Mouse (Mus musculus) heart, embryonic 13.5 days (tissue): ENCODE data around the gene Tmem184b. TPM values are rescaled to one million over a fixed set of nuclear protein-coding genes. Genes with fewer than 3 reads are reported as not detected.

Source experiments
- ATAC-seq: fragments of 200-750 bp; cut with Nextera tagmentation; 2 replicates; pipeline ENCODE4 v1.8.0; 2017; ENCODE audit warnings: moderate TSS enrichment; ENCODE audit not compliant: insufficient number of reproducible peaks, low FRiP score, low TSS enrichment; ENCODE audit errors: extremely low read depth
- H3K27ac ChIP-seq: fragments of 300-500 bp; sonication (generic); replicated peaks from 2 replicates; pipeline ENCODE4 v1.5.1; 2015; ENCODE audit warnings: moderate library complexity, mild to moderate bottlenecking, inconsistent platforms
- H3K27me3 ChIP-seq: fragments of 300-500 bp; sonication (generic); replicated peaks from 2 replicates; pipeline ENCODE4 v1.6.1; 2015; ENCODE audit warnings: mild to moderate bottlenecking, inconsistent platforms
- H3K36me3 ChIP-seq: fragments of 300-500 bp; sonication (generic); 2 replicates; pipeline ENCODE4 v1.6.1; 2015; ENCODE audit warnings: mild to moderate bottlenecking, inconsistent platforms
- H3K4me1 ChIP-seq: fragments of 300-500 bp; sonication (generic); 2 replicates; pipeline ENCODE4 v1.6.1; 2015; ENCODE audit warnings: inconsistent platforms
- H3K4me2 ChIP-seq: fragments of 300-500 bp; sonication (generic); 2 replicates; pipeline ENCODE4 v1.6.1; 2015; ENCODE audit warnings: inconsistent platforms, mild to moderate bottlenecking, moderate library complexity
- H3K4me3 ChIP-seq: fragments of 300-500 bp; sonication (generic); 2 replicates; pipeline ENCODE4 v1.5.1; 2015; ENCODE audit warnings: moderate library complexity, mild to moderate bottlenecking, inconsistent platforms
- H3K9ac ChIP-seq: fragments of 300-500 bp; sonication (generic); 2 replicates; pipeline ENCODE4 v1.6.1; 2015; ENCODE audit warnings: inconsistent platforms, mild to moderate bottlenecking, moderate library complexity
- H3K9me3 ChIP-seq: fragments of 300-500 bp; sonication (generic); 2 replicates; pipeline ENCODE4 v1.6.1; 2016; ENCODE audit warnings: inconsistent platforms
- WGBS: fragments of 180-500 bp; shearing (Covaris S2); methylation state at CpG from one replicate; pipeline ENCODE4 v1.1.7; 2015; ENCODE audit warnings: mixed read lengths; 5-methylcytosine and 5-hydroxymethylcytosine counted together
- polyA plus RNA-seq: library from polyadenylated mRNA; unstranded; fragments of >200 nt; fragmentation: Nextera tagmentation; extraction: Ambion mirVana; gene quantifications from 2 replicates; pipeline ENCODE4 v1.2.1, GENCODE M21; 2015

Gene Tmem184b
- polyA plus RNA-seq, 1 experiment from 2014 or later, result 65.8 TPM

DNA sequence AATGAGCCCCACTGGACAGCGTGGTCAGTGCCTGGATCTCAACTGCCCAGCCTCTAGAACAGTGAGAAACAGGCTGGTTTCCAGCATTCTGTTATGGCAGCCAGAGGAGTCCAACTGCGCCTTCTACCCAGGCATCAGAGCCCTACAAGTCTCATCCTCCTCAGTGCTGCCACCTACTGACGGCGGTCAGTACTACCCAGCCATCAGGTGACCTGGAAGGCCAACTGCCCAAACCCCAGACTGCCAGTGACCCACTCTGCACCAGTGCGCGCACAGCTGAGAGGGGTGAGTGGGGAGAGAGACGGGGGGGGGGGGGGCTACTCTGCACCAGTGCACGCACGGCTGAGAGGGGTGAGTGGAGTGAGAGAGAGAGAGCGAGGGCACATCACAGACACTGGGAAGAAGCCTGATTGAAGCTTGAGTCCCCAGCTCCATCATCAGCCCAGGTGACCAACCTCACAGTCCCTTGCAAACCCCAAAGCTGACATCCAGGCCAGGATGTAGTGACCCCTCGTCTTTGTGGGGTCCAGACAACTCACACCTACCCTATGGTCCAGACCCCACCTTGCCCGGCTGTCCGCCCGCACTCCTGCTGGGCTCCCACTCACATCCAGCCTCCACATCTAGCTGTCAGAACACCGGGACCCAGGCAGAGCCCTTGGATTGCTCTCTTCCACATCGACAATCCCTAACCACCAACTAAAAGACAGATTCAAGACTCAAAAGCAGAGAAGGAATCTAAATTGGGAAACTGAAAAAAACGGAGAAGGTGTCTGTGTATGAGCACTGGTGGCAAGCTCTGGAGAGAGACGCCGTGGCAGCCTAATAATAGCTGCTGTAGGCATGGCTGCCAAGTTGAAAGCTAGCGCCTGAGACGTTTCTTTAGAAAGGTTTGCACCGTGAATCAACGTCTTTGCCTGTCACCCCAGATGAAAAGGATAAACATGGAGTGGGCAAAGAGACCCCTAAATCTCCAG lies 22.6 kb downstream of the Tmem184b start:
- H3K9ac ChIP-seq, result peak overlapping the region; percentile 73
- peaks cover 54% of the 10 kb centered on the region for H3K36me3 ChIP-seq
- H3K27ac ChIP-seq, result peak overlapping the region; percentile 96
- H3K4me1 ChIP-seq, result peaks cover 57% of the 10 kb centered on the region
- H3K9me3 ChIP-seq, result no peaks in the 10 kb centered on the region
- no peaks in the 10 kb centered on the region for H3K27me3 ChIP-seq
- H3K4me3 ChIP-seq, result peak overlapping the region; percentile 29
- 33% methylated on average over 22 of the region's 23 CpGs for WGBS
- peak overlapping the region; percentile 65 for H3K4me2 ChIP-seq
- ATAC-seq, result no peak; the same call in 1 of the 2 replicates

DNA sequence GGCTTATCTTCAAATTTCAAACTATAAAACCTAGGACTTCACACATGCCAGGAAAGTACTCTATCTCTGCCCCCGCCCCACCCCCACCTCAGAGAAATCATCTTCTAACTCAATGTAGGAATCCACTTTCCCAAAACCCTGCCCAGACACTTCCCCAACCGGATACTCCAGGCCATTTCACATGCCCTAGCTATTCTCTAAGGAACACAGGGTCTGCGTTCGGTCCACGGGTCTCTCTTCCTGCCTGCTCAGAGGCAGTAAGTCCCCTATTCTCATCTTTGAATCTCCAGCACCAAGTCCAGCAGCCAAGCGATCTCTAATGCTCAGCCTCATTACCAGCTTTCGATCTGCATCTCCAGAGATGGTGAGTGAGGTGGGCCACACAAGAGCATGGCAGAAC lies 23.7 kb downstream of the Tmem184b start:
- H3K9ac ChIP-seq, result no peak overlapping the region
- no peak overlapping the region for H3K4me2 ChIP-seq
- no peak for ATAC-seq
- H3K4me3 ChIP-seq, result no peak overlapping the region
- H3K36me3 ChIP-seq, result peaks cover 55% of the 10 kb centered on the region
- H3K9me3 ChIP-seq, result no peaks in the 10 kb centered on the region
- peaks cover 57% of the 10 kb centered on the region for H3K4me1 ChIP-seq
- H3K27ac ChIP-seq, result peak overlapping the region; percentile 96; the same call in 1 of the 2 replicates
- 82% methylated on average over 7 of the region's 7 CpGs for WGBS
- H3K27me3 ChIP-seq, result no peaks in the 10 kb centered on the region

DNA sequence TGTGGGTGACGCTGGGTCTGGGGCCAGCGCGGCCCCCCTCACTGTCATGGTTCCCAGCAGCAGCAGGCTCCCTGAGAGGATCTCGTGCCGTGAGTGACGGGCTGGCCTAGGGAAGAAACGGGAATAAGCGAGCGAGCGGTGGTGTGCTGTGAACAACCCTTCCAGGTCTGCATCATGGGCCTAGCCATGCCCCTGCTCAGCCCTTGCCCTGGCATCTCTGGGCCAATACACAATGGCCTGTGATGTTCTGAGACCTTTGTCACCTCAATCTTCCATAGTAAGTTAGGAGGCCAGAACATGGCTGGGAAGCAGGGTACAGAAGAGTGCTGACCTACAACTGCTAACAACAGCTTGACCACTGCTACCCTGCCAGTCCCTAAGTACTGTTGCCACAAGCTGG lies 24.8 kb downstream of the Tmem184b start:
- peaks cover 54% of the 10 kb centered on the region for H3K36me3 ChIP-seq
- H3K9ac ChIP-seq, result no peak overlapping the region
- peaks cover 57% of the 10 kb centered on the region for H3K4me1 ChIP-seq
- H3K4me2 ChIP-seq, result no peak overlapping the region
- H3K27ac ChIP-seq, result 0 out of 2 replicates have a peak overlapping the region, but pooled peaks have one; percentile 45
- WGBS, result 90% methylated on average over 10 of the region's 10 CpGs
- H3K9me3 ChIP-seq, result no peaks in the 10 kb centered on the region
- H3K27me3 ChIP-seq, result no peaks in the 10 kb centered on the region
- H3K4me3 ChIP-seq, result no peak overlapping the region
- ATAC-seq, result no peak

DNA sequence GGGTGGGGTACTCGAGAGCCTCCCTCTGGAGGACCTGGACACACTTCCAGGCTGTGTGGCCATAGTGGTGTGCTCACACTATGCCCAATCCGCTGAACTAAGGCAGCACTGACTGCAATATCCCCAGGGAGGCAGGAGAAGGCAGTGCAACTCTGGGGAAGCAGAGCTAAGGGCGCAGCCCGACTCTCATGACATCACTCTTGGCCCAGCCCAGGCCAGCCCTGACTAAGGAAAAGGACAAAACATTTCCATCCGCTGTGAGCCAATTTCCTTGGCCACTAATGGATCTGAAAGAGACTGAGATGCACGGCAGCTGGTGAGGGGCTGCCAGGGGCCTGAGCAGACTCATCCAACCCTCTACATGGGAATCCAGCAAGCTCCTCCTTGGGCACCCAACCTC lies 25.7 kb downstream of the Tmem184b start:
- peak overlapping the region; percentile 45; the same call in 1 of the 2 replicates for H3K27ac ChIP-seq

DNA sequence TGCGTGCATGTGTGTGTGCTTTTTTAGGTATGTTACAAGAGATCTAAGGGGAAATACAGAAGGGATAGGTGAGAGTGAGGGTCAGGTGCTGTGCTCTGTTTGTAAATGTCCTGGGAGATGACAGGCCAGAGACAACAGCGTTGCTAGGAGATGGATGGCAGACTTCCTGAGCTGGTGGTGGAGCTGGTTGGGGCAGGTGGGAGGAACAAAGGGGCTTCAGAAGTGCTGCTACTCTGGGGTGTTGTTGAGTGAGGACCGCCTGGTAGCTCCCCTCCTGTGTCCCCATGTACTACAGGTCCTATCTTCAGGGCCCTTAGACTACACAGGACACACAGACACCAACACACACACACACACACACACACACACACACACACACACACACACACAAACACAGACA lies 28.6 kb downstream of the Tmem184b start:
- H3K4me3 ChIP-seq, result no peak overlapping the region
- no peaks in the 10 kb centered on the region for H3K9me3 ChIP-seq
- no peak for ATAC-seq
- 60% methylated on average over 3 of the region's 3 CpGs for WGBS
- H3K4me1 ChIP-seq, result peaks cover 27% of the 10 kb centered on the region
- no peak overlapping the region for H3K4me2 ChIP-seq
- peaks cover 83% of the 10 kb centered on the region for H3K36me3 ChIP-seq
- H3K27ac ChIP-seq, result no peak overlapping the region
- H3K9ac ChIP-seq, result no peak overlapping the region
- H3K27me3 ChIP-seq, result no peaks in the 10 kb centered on the region

More for the DNA sequence above, 25.7 kb downstream of the Tmem184b start:
- Histone ChIP-seq H3K4me2 (no peak overlapping the region), H3K27me3 (no peaks in the 10 kb centered on the region), H3K4me3 (no peak overlapping the region), H3K9me3 (no peaks in the 10 kb centered on the region), H3K4me1 (peaks cover 49% of the 10 kb centered on the region), H3K9ac (peak overlapping the region; percentile 37; the same call in 1 of the 2 replicates), H3K36me3 (peaks cover 58% of the 10 kb centered on the region)
- 67% methylated on average over 6 of the region's 6 CpGs for WGBS
- no peak for ATAC-seq

DNA sequence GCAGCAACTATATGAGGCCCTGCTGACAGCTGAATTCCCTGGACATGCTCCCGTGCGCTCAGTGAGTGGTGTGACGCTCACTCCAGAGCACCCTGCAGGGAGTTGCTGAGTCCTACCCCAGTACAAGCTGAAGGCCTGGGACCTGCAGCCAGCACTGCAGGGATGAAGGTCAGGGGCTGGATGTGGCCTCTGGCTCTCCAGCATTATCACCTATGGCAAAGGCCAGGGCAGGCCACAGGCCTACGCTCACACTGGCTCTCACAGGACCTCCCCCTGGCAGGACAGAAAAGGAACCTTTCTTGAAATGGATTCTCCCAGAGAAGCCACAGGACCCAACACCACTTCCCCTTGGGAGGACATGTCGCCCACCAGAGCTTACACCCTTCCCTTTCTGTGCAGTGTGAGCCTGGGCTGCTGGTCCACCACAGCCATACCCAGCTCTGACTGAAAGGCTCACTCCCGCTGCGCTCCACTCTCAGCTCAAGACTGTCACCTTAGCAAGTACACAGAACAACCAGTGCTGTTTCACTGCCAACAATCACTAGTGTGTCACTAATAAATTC lies 33.0 kb downstream of the Tmem184b start:
- H3K9ac ChIP-seq, result peak overlapping the region; percentile 48
- peaks cover 27% of the 10 kb centered on the region for H3K4me1 ChIP-seq
- no peak overlapping the region for H3K4me3 ChIP-seq
- H3K27me3 ChIP-seq, result no peaks in the 10 kb centered on the region
- no peak for ATAC-seq
- H3K27ac ChIP-seq, result no peak overlapping the region
- H3K9me3 ChIP-seq, result no peaks in the 10 kb centered on the region
- WGBS, result 73% methylated on average over 7 of the region's 7 CpGs
- peaks cover 94% of the 10 kb centered on the region for H3K36me3 ChIP-seq
- no peak overlapping the region for H3K4me2 ChIP-seq

DNA sequence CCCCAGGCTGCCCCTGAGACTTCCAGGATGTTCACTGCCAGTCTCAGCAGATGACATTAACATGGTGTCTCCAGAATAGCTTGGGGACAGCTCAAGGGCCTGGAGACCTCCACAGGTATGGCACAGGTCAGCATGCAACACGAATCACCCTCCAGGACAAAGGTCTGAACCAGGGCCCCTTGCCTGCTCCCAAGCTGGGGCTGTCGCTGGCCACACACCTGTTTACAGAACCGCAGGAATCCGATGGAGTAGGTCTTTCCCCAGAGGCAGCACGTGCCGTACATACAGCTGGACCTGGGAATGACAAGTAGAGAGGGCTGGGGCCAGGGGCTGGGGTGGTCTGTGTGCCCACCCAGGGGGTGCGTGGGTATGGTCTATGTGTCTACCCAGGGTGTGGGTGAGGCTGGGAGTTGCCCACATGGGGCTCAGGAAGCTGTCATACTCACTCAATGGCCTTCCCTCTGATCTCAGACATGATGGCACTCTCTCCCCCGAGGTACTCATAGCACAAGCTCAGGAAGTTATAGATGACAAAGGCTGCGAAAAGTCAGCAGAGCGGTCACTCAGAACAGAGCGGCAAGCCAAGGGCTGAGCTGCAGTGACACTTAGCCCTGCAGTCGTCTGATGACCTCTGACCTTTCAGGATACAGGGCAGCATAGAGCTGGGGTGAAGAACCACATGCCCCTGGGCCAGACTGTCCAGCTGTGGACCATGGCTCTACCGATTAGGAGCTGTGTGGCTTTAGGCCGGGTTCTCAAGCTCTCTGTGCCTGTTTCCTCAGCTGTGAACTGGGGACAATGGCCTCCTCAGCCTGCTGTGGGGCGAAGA lies 33.7 kb downstream of the Tmem184b start:
- H3K27me3 ChIP-seq, result no peaks in the 10 kb centered on the region
- no peak overlapping the region for H3K4me2 ChIP-seq
- H3K4me3 ChIP-seq, result no peak overlapping the region
- peaks cover 27% of the 10 kb centered on the region for H3K4me1 ChIP-seq
- H3K9ac ChIP-seq, result peak overlapping the region; percentile 48; the same call in 1 of the 2 replicates
- WGBS, result 72% methylated on average over 15 of the region's 15 CpGs
- H3K36me3 ChIP-seq, result peaks cover 94% of the 10 kb centered on the region
- H3K27ac ChIP-seq, result peak overlapping the region; percentile 80; the same call in 1 of the 2 replicates
- H3K9me3 ChIP-seq, result no peaks in the 10 kb centered on the region
- no peak for ATAC-seq

DNA sequence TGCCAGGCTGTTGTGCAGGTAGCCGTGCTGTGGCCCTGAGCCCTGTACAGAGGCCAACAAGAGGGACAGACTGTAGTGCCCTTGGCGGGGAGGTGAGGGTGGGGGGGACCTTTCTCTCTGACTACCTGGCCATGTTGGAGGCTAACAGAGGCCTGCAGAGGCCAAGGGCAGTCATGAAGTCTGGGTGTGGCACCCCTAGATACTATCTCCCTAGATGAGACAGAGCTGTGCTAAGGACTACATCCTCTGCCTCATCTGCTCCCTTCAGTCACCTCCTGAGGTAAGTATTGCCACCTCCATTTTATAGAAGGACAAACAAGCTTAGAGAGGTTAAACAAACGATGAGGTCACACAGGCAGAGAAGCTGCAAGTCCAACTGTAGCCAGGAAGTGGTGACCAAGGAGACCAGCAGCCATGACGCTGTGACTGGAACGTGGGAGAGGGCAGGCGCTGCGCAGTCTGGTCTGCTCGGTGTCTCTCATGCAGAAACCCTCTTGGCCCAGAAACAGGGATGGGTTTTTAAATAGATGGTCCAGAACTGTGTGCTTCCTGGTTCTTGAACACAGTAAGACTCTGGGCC lies 34.4 kb downstream of the Tmem184b start:
- WGBS, result 66% methylated on average over 8 of the region's 8 CpGs

DNA sequence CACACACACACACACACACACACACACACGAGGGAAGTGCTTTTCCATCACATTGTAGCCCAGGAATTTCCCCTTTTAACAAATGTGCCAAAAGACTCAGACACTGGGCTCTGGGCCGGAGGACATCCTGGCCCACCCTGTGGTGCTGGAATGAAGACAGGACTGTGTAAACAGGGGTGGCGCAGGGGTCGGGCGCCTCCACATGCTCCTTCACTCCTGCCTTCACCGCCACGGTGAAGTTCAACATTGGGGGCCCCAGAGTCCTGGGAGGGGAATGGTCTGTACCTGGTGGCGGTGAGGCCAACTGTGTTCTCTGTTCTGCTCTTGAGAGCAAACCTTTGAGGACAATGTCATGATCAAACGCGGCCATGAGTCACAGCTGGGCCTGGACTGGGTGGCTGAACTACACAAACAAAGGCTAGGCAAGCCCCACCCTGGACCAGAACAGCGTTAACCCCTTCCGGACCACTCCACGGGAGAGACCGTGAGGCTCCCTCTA lies 35.0 kb downstream of the Tmem184b start:
- H3K9ac ChIP-seq, result peak overlapping the region; percentile 38; the same call in 1 of the 2 replicates
- H3K9me3 ChIP-seq, result no peaks in the 10 kb centered on the region

More for the DNA sequence above, 34.4 kb downstream of the Tmem184b start:
- Histone ChIP-seq H3K9ac (0 out of 2 replicates have a peak overlapping the region, but pooled peaks have one; percentile 20), H3K36me3 (peaks cover 96% of the 10 kb centered on the region), H3K27ac (peak overlapping the region; percentile 80), H3K4me1 (peaks cover 34% of the 10 kb centered on the region), H3K4me2 (no peak overlapping the region), H3K9me3 (no peaks in the 10 kb centered on the region), H3K27me3 (no peaks in the 10 kb centered on the region), H3K4me3 (no peak overlapping the region)
- ATAC-seq, result no peak

DNA sequence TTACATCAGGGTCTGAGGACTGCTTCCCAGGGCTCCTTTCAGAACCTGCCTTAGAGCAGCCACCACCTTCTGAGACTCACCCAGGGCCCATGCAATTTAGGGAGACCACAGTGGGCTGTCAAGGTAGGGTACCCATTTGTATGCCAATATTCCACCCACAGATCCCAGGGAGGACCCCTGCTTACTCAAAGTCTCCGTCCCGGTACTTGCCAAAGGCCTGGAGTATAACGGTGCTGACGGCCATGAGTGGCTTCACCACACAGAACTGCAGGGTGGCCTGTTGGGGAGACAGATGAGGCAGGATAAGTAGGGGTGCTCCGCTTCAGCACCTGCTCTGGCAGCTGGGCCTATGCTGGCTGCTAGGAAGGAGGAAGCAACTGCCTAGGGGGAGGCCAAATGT lies 37.0 kb downstream of the Tmem184b start:
- H3K4me1 ChIP-seq, result peaks cover 47% of the 10 kb centered on the region

More for the DNA sequence above, 35.0 kb downstream of the Tmem184b start:
- no peak for ATAC-seq
- WGBS, result 44% methylated on average over 14 of the region's 14 CpGs
- Histone ChIP-seq H3K36me3 (peaks cover 96% of the 10 kb centered on the region), H3K27ac (peak overlapping the region; percentile 80), H3K4me1 (peaks cover 40% of the 10 kb centered on the region), H3K4me2 (peak overlapping the region; percentile 2; the same call in 1 of the 2 replicates), H3K4me3 (no peak overlapping the region), H3K27me3 (no peaks in the 10 kb centered on the region)

More for the DNA sequence above, 37.0 kb downstream of the Tmem184b start:
- WGBS, result 84% methylated on average over 5 of the region's 5 CpGs
- no peak for ATAC-seq
- Histone ChIP-seq H3K36me3 (peaks cover 96% of the 10 kb centered on the region), H3K9ac (no peak overlapping the region), H3K9me3 (no peaks in the 10 kb centered on the region), H3K27me3 (no peaks in the 10 kb centered on the region), H3K27ac (no peak overlapping the region), H3K4me3 (no peak overlapping the region), H3K4me2 (no peak overlapping the region)
